Mouse (Mus musculus): ENCODE measurements at regions not wholly inside any gene's neighbourhood (a gene's known extent, or its start where the extent isn't known, plus 50 kb on each side); places are given as distances from the start of the nearest gene placed in this dataset.

DNA sequence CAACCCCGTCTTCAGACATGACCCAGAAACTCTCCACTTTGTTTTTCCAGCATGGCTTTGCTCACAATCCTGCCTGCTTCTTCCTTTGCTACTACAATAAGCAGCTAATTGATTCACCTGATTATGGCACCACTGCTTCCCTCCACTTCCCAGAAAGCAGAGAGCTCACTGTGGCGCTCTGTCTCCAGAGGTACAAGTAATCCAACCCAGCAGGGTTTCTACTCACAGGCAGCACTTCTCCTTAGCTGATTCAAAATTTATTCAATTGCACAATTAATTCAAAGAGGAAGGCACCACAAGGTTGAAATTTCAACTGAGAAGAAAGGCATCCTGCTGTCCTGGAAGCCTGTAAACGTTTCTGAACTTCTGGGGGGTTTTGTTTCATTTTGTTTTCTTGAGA lies 293.9 kb downstream of the Ptprc start:
- TF ChIP-seq CTCF (IDR thresholded peaks at IDR 0.05; ENCODE audit: low read depth): no peak
- TF ChIP-seq EP300 (IDR thresholded peaks at IDR 0.05; ENCODE audit: low read depth): no peak
